Mouse (Mus musculus): ENCODE data around the gene Sav1. TPM values are rescaled to one million over a fixed set of nuclear protein-coding genes. Genes with fewer than 3 reads are reported as not detected.

The Sav1 gene
- total and polyA plus RNA-seq, 3 experiments: 17.8 to 96.2 (median 47.8) TPM

DNA sequence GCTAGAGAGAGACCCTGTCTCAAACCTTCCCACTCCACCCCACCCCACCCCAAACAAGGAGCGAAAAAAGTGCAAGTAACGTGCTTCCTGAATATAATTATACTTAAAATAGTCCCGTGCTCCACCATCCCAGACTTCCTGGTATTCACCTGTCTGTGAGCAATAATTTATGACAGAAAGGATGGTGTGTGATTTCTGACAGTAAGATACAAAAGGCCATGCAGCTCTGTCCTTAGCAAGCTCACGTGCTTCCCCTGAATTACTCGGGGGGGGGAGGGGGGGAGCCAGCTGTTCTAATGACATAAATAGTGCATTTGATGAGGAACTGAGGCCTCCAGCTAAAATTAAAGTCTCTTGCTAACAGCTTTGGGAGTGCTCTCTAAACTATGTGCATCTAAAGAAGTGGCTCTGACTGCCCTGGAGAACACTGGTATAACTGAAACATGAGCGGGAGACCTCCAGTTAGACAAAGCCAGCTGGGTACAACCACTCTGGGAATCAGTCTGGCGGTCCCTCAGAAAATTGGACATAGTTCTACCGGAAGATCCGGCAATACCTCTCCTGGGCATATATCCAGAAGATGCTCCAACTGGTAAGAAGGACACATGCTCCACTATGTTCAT lies 9.3 kb downstream of the Sav1 start:
- Histone ChIP-seq H3K36me3 (ENCODE audit: control insufficient read depth in 1 of 2, insufficient read depth in 2 of 2, low read length in 2 of 2) (peaks cover 11 to 44% of the 10 kb centered on the region in 2 experiments), H3K27me3 (ENCODE audit: control insufficient read depth in 1 of 2, insufficient read depth in 2 of 2, low read length in 2 of 2) (no peaks in the 10 kb centered on the region), H3K9ac (ENCODE audit: control insufficient read depth, low read depth, low read length, poor library complexity, severe bottlenecking) (no peak overlapping the region), H3K4me1 (ENCODE audit: control insufficient read depth in 1 of 2, insufficient read depth in 2 of 2, low read length in 2 of 2) (no peaks in the 10 kb centered on the region; a peak in 2 of 4 replicates), H3K9me3 (replicated peaks; ENCODE audit: insufficient read depth, low read length) (no peaks in the 10 kb centered on the region), H3K27ac (ENCODE audit: control insufficient read depth, low read depth, low read length) (no peak overlapping the region), H3K79me2 (ENCODE audit: control insufficient read depth, insufficient read depth, low read length, poor library complexity) (peaks cover 22% of the 10 kb centered on the region), H3K4me3 (ENCODE audit: control insufficient read depth in 1 of 2, insufficient read depth in 1 of 2, low read depth in 2 of 2, low read length in 2 of 2) (no peak overlapping the region)
- DNase-seq (ENCODE audit: low read depth, low spot score): no peak
- TF ChIP-seq MAFK (IDR thresholded peaks at IDR 0.05; ENCODE audit: borderline replicate concordance, low read depth, low read length) (no peak), MYC (IDR thresholded peaks at IDR 0.05; ENCODE audit: low read depth, low read length) (no peak), EP300 (IDR thresholded peaks at IDR 0.05; ENCODE audit: low read depth in 1 of 2, low read length in 2 of 2) (no peak), ELF1 (IDR thresholded peaks at IDR 0.05; ENCODE audit: low read depth, low read length) (no peak), CHD1 (IDR thresholded peaks at IDR 0.05; ENCODE audit: low read depth, low read length) (no peak), RAD21 (IDR thresholded peaks at IDR 0.05; ENCODE audit: low read depth, low read length) (no peak), ZMIZ1 (IDR thresholded peaks at IDR 0.05; ENCODE audit: low read depth, low read length) (no peak), UBTF (IDR thresholded peaks at IDR 0.05; ENCODE audit: borderline replicate concordance, insufficient read depth, low read depth, low read length) (no peak), GATA1 (IDR thresholded peaks at IDR 0.05; ENCODE audit: low read depth, low read length) (no peak), NELFE (IDR thresholded peaks at IDR 0.05; ENCODE audit: low read depth, low read length) (no peak), SMC3 (IDR thresholded peaks at IDR 0.05; ENCODE audit: low read depth, low read length) (no peak), POLR2AphosphoS5 (IDR thresholded peaks at IDR 0.05; ENCODE audit: borderline replicate concordance, low read depth, low read length) (no peak), ZC3H11A (IDR thresholded peaks at IDR 0.05; ENCODE audit: low read depth, low read length) (no peak), USF2 (IDR thresholded peaks at IDR 0.05; ENCODE audit: borderline replicate concordance in 1 of 2, insufficient read depth in 1 of 2, low read depth in 1 of 2, low read length in 2 of 2) (no peak), GABPA (IDR thresholded peaks at IDR 0.05; ENCODE audit: low read depth, low read length) (no peak), ZNF384 (IDR thresholded peaks at IDR 0.05; ENCODE audit: low read depth, low read length) (no peak), KAT2A (conservative IDR thresholded peaks at IDR 0.05; ENCODE audit: low read depth, low read length) (no peak), E2F4 (IDR thresholded peaks at IDR 0.05; ENCODE audit: borderline replicate concordance, low read depth, low read length) (no peak), CHD2 (IDR thresholded peaks at IDR 0.05; ENCODE audit: low read length) (no peak), MAX (IDR thresholded peaks at IDR 0.05; ENCODE audit: low read length) (no peak)

DNA sequence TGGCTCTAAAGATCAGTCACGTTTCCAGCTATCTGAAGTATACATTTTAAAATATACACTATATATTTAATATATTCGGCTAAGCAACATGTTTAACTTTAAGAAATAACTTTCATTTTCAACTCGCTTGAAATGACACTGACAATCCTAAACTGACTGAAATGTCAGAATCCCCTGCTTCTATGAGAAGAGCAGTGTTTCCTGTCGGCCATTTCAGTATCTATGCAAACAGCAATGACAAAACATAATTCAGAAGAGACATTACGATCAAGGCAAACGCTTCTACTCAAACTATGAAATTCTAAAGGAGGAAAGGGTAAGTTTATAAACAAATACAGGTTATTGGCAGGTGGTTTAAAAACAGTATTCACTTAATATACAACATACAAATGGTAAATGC lies 10.1 kb downstream of the Sav1 start:
- H3K79me2 ChIP-seq (ENCODE audit: control insufficient read depth, insufficient read depth, low read length, poor library complexity): peaks cover 19% of the 10 kb centered on the region; the same call in 1 of the 2 replicates
- DNase-seq (ENCODE audit: low read depth, low spot score): no peak
- H3K9ac ChIP-seq (ENCODE audit: control insufficient read depth, low read depth, low read length, poor library complexity, severe bottlenecking): no peak overlapping the region
- H3K4me1 ChIP-seq (ENCODE audit: control insufficient read depth in 1 of 2, insufficient read depth in 2 of 2, low read length in 2 of 2): peaks cover 0 to 1% of the 10 kb centered on the region in 2 experiments; a peak in 1 of 4 replicates
- no peak overlapping the region for H3K4me3 ChIP-seq (ENCODE audit: control insufficient read depth in 1 of 2, insufficient read depth in 1 of 2, low read depth in 2 of 2, low read length in 2 of 2)
- H3K9me3 ChIP-seq (replicated peaks; ENCODE audit: insufficient read depth, low read length): no peaks in the 10 kb centered on the region
- no peaks in the 10 kb centered on the region for H3K27me3 ChIP-seq (ENCODE audit: control insufficient read depth in 1 of 2, insufficient read depth in 2 of 2, low read length in 2 of 2)
- no peak for TF ChIP-seq MXI1 (IDR thresholded peaks at IDR 0.05; ENCODE audit: low read depth, low read length)
- no peak for TF ChIP-seq USF2 (IDR thresholded peaks at IDR 0.05; ENCODE audit: borderline replicate concordance in 1 of 2, insufficient read depth in 1 of 2, low read depth in 1 of 2, low read length in 2 of 2)
- no peak for TF ChIP-seq MYB (IDR thresholded peaks at IDR 0.05; ENCODE audit: low read depth, low read length)
- no peak for TF ChIP-seq GABPA (IDR thresholded peaks at IDR 0.05; ENCODE audit: low read depth, low read length)
- TF ChIP-seq USF1 (IDR thresholded peaks at IDR 0.05; ENCODE audit: low read depth, low read length): no peak
- no peak for TF ChIP-seq ZKSCAN1 (IDR thresholded peaks at IDR 0.05; ENCODE audit: low read depth, low read length)
- no peak for TF ChIP-seq MAZ (IDR thresholded peaks at IDR 0.05; ENCODE audit: low read depth, low read length)
- no peak for TF ChIP-seq MYC (IDR thresholded peaks at IDR 0.05; ENCODE audit: low read depth, low read length)
- TF ChIP-seq TBP (IDR thresholded peaks at IDR 0.05; ENCODE audit: low read depth, low read length): no peak
- no peak for TF ChIP-seq GATA1 (IDR thresholded peaks at IDR 0.05; ENCODE audit: low read depth, low read length)
- no peak for TF ChIP-seq RAD21 (IDR thresholded peaks at IDR 0.05; ENCODE audit: low read depth, low read length)
- TF ChIP-seq TAL1 (IDR thresholded peaks at IDR 0.05; ENCODE audit: low read length): no peak
- no peak for TF ChIP-seq ELF1 (IDR thresholded peaks at IDR 0.05; ENCODE audit: low read depth, low read length)
- TF ChIP-seq TCF12 (IDR thresholded peaks at IDR 0.05; ENCODE audit: low read depth, low read length): no peak
- no peak for TF ChIP-seq MAX (IDR thresholded peaks at IDR 0.05; ENCODE audit: low read length)
- no peak for TF ChIP-seq MEF2A (IDR thresholded peaks at IDR 0.05; ENCODE audit: extremely low read depth, insufficient replicate concordance, low read depth, low read length, poor library complexity, severe bottlenecking)
- H3K36me3 ChIP-seq (ENCODE audit: control insufficient read depth in 1 of 2, insufficient read depth in 2 of 2, low read length in 2 of 2): peaks cover 9 to 47% of the 10 kb centered on the region in 2 experiments
- no peak overlapping the region for H3K27ac ChIP-seq (ENCODE audit: control insufficient read depth, low read depth, low read length)
